Mouse (Mus musculus) cerebellum, adult 9-10 months (tissue): ENCODE data around the gene Wars2.

Experiments
- DNase-seq: peaks from one replicate; pipeline ENCODE4 v3.0.0; 2022

Gene Wars2

DNA sequence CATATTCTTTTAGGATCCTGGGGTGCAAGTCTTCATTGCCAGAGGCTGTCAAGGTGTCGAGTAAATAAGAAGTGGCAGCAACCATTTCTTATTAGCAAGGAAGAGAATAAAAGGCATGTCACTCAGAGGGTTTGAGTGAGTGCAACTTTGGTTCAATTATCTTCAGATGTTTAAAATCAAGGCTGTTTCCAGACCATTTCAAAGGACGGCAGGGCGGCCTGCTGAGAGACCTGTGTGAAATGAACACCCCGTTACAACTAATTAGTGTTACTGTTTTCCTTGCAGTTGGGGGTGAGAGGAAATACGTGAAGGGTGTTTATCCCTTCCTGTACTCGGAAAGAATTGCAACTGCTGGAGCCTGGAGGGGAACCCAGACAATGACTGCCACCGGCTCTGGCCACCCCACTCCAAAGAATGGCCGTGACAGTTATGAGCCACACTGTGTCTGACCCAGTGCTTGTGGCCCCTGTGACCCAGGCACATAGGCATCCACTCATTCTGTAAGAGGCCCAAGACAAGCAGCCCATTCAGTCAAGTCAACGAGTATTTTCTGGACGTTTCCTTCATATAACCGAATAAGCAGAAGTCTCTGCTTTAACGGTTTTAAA lies 137.2 kb downstream of the Wars2 start:
- no peak for DNase-seq

DNA sequence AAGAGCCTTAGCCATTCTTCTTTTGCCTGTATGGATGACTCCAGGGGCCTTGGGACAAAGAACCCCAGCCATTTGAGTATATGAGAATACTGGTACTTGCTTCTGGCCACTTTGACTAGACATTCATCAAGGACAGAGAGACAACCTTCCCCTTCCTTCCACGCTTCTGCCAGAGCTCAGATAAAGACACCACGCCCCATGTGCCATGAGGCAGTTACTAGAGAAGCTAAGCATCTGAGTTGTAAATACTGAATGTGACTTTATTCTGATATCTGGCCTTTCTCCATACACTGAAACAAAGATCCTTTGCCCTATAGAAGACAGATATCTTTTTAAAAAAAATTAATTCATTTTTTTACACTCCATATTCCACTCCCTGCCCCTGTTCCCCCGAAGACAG lies 138.8 kb downstream of the Wars2 start:
- no peak for DNase-seq

DNA sequence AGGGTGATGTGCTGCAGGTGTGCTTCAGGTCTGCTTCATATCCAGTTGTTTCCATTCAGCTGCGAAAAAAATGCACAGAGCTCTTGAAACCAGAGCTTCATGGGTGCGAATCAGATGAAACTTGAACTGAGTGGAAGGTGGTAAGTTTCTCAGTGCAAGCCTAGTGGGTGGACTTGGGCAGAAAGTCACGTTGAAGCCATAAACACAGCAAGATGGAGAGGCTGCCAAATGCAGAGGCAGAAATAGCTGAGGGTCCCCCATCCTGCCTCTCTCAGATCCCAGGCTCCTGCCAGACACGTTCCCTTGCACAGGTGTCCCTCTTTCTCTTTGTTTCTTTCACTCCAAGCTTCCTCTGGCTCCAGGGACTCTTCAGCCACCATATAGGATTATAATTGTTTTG lies 140.6 kb downstream of the Wars2 start:
- no peak for DNase-seq

DNA sequence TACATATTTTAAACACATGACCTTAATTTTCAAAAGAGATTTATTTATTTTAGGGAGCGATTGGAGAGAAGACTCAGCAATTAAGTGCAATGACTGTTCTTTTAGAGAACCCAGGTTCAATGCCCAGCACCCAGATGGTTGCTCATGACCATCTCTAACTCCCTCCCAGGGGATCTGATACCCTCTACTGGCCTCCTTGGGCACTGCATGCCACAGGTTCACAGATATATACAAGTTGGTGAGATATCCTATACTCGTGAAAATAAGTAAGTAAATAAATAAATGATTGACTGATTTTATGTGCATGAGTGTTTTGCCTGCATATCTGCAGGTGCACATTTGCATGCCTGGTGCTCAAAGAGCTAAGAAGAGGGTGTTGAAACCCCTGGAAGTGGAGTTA lies 147.4 kb downstream of the Wars2 start:
- no peak for DNase-seq
